ENCODE assay signal across 1 mouse cellular context in the genomic region with DNA sequence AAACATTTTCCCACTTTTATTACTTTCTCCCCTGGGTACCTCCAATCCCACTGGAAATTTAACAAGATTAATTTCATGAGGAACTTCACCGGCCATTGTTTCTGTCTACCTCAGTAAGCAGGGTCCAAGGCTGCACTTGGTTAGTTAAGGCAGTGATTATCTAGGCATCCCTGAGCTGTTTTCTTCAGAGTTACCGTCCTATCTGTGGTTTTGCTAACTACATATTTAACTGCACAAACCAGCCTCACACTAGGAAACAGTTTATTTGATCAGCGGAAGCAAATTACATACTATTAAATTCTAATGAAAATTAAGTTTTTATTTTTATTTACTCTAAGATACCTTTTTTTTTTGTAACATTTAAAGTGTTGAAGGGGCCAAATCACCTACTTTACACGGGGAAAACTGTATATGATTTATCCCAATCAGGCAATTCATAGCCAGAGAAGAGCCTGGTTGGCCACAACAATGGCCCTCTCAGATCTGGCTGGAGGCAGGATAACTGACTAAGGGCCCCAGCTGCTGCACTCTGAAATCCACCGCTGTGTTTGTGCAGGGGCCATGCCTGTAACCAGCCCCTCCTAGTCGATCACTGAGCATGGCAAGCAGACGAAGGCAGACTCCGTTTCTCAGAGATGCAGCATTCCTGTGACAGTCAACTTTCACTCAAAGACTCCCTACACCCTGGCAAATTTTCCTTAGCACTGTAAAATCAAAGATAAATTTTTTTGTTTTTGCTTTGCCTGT.
A peak's percentile ranks its signal among the peaks of the same experiment; 100 is the strongest.
TF ChIP-seq lines count a peak whose summit lies in the region.

No protein-coding gene starts in this region.

TF ChIP-seq in MEL, 35 proteins besides CTCF, POLR2A, EP300 and RAD21 (continued from another document):
- TF ChIP-seq ETS1 (IDR thresholded peaks at IDR 0.05; ENCODE audit: low read depth, low read length) (peak; percentile 41; the same call in 1 of the 2 replicates), MEF2A (IDR thresholded peaks at IDR 0.05; ENCODE audit: extremely low read depth, insufficient replicate concordance, low read depth, low read length, poor library complexity, severe bottlenecking) (no peak), TCF12 (IDR thresholded peaks at IDR 0.05; ENCODE audit: low read depth, low read length) (peak; percentile 47; the same call in 1 of the 2 replicates), MYC (IDR thresholded peaks at IDR 0.05; ENCODE audit: low read depth, low read length) (no peak), BHLHE40 (IDR thresholded peaks at IDR 0.05; ENCODE audit: borderline replicate concordance, low read depth, low read length) (no peak), POLR2AphosphoS2 (IDR thresholded peaks at IDR 0.05; ENCODE audit: low read length) (no peak)
